Mouse (Mus musculus): ENCODE results near the gene Sh2d6. TPM values are rescaled to one million over a fixed set of nuclear protein-coding genes. Genes with fewer than 3 reads are reported as not detected.

Gene Sh2d6
- polyA plus RNA-seq (2012; rRNA removed), result 10.2 and 14.7 TPM in 2 replicates

GRCm38 (mm10) chr6:72521607-72522006 is at the start of gene Sh2d6:
Sh2d6 (minus strand) TSS chr6:72521707.

GRCm38 (mm10) chr6:72544283-72544987 is 22.9 kb upstream of the Sh2d6 start, which contains the start of gene Capg:
Capg (plus strand) TSS chr6:72544391.

Other genes with a start within 250 kb of the Sh2d6 start
- 0.29 and 0.33 TPM in 2 replicates for gene Sftpb, start 217.1 kb downstream of the Sh2d6 start, polyA plus RNA-seq (2012; rRNA removed)
- gene Usp39, start 176.5 kb downstream of the Sh2d6 start, polyA plus RNA-seq (2012; rRNA removed), result 8.6 and 11.0 TPM in 2 replicates
- 15.1 and 16.6 TPM in 2 replicates for gene 0610030E20Rik, start 174.4 kb downstream of the Sh2d6 start, polyA plus RNA-seq (2012; rRNA removed)
- gene Tmem150a, start 166.3 kb downstream of the Sh2d6 start, polyA plus RNA-seq (2012; rRNA removed), result 15.4 TPM in 2 replicates
- 63.2 and 74.9 TPM in 2 replicates for gene Rnf181, start 154.8 kb downstream of the Sh2d6 start, polyA plus RNA-seq (2012; rRNA removed)
- gene Vamp5, start 141.2 kb downstream of the Sh2d6 start, polyA plus RNA-seq (2012; rRNA removed), result 6.6 and 9.3 TPM in 2 replicates
- gene Vamp8, start 131.0 kb downstream of the Sh2d6 start, polyA plus RNA-seq (2012; rRNA removed), result 144 and 190 TPM in 2 replicates
- gene Ggcx, start 107.4 kb downstream of the Sh2d6 start, polyA plus RNA-seq (2012; rRNA removed), result 19.9 and 25.5 TPM in 2 replicates
- gene Mat2a, start 82.1 kb downstream of the Sh2d6 start, polyA plus RNA-seq (2012; rRNA removed), result 129 and 136 TPM in 2 replicates
- gene Capg, start 22.7 kb upstream of the Sh2d6 start, polyA plus RNA-seq (2012; rRNA removed), result 60.4 and 63.9 TPM in 2 replicates
- gene Elmod3, start 76.7 kb upstream of the Sh2d6 start, polyA plus RNA-seq (2012; rRNA removed), result 15.4 and 18.6 TPM in 2 replicates
- 55.1 and 57.3 TPM in 2 replicates for gene Retsat, start 76.8 kb upstream of the Sh2d6 start, polyA plus RNA-seq (2012; rRNA removed)
- gene Tgoln1, start 95.3 kb upstream of the Sh2d6 start, polyA plus RNA-seq (2012; rRNA removed), result 142 and 172 TPM in 2 replicates

Data from colon, adult 2 months (tissue).